ENCODE assay signal across 9 mouse cellular contexts in the genomic region with DNA sequence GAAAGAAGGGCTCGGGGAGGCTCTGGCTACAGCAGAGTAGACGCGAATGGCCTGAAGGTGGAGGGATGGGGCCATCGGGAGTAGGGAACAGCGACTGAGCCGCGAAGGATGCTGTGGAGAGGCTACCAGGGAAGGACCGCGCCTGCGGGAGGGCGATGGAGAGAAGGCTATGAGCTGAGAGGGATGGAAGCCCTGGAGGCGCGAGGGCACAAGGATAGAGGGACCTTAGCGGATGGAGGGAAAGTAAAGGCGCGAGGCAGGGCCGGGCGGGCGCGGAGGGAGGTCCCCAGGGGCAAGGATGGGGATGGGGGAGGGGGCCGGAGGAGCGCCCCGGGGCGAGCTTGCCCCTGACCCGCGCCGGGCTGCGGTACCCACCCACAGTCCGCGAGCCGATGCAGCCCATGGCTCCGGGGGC. TPM values are rescaled to one million over a fixed set of nuclear protein-coding genes. Genes with fewer than 3 reads are reported as not detected.
DNase-seq lines count a peak whose midpoint lies in the region; TF ChIP-seq lines count a peak whose summit lies in the region.
"Had no signal": no experiment of that assay in that cellular context is flagged by ENCODE, and none has a peak within 500 bp of the region (broad histone marks: within the 10 kb centered on the region; RNA-seq: fewer than 3 reads in every experiment).

No protein-coding gene starts in this region.

- H3K4me2 ChIP-seq in myocyte (ENCODE audit: low read depth), result peak overlapping the region; percentile 99

- DNase-seq in adrenal gland, postnatal 10 days, result peak; percentile 12
- no peak for DNase-seq in adrenal gland, postnatal 4 days (ENCODE audit: low spot score in 2 of 2)
- DNase-seq in ovary, postnatal 36 days (ENCODE audit: low spot score), result peak; percentile 17
- DNase-seq in ovary, postnatal 10 days (ENCODE audit: low spot score), result no peak
- peak; percentile 20 for DNase-seq in forelimb bud, embryonic 11.5 days (ENCODE audit: low read depth, low spot score)
- DNase-seq in layer of hippocampus, adult 9-11 months, result peak; percentile 38
- DNase-seq in thymus, postnatal 14 days, result no peak

- no peaks in the 10 kb centered on the region for H3K79me2 ChIP-seq in myocyte (ENCODE audit: control insufficient read depth, insufficient read depth)

- H3ac ChIP-seq in myocyte (ENCODE audit: control insufficient read depth, insufficient read length), result peak overlapping the region; percentile 46

- no peak for TF ChIP-seq POLR2A in myocyte (IDR thresholded peaks at IDR 0.05; ENCODE audit: insufficient read length, low read depth)

- H3K4me3 ChIP-seq in myocyte, result peak overlapping the region; percentile 41

- no peaks in the 10 kb centered on the region for H3K36me3 ChIP-seq in myocyte (ENCODE audit: control insufficient read depth, insufficient read depth)

- no peaks in the 10 kb centered on the region for H3K27me3 ChIP-seq in myocyte (ENCODE audit: control insufficient read depth, insufficient read depth, insufficient read length)

TF ChIP-seq in myocyte, 11 proteins besides CTCF, POLR2A, EP300 and RAD21:
- TF ChIP-seq USF1 (IDR thresholded peaks at IDR 0.05; ENCODE audit: low read depth) (no peak), E2F4 (IDR thresholded peaks at IDR 0.05; ENCODE audit: insufficient read depth) (no peak), MYOD1 (IDR thresholded peaks at IDR 0.05; ENCODE audit: control insufficient read depth in 1 of 3, insufficient read length in 2 of 3, low read depth in 2 of 3) (no peak), POLR2AphosphoS2 (IDR thresholded peaks at IDR 0.05; ENCODE audit: insufficient read length, low read depth) (no peak)

RNA-seq across cellular contexts. Expression of gene Fam131b, which starts 0.4 kb away (rescaled TPM):
- 1 to 10 TPM in 1 of 2 experiments, under 1 TPM in 1; 0.81 to 1.2 TPM for total RNA-seq in adrenal gland, postnatal 10 days (2021)
- total RNA-seq in adrenal gland, postnatal 4 days (2021), result 1 to 10 TPM; 1.3 to 1.5 TPM
- 4.2 TPM for polyA plus RNA-seq in myocyte (2012; fragmentation: generic; extraction: Trizol)
- total RNA-seq: neutrophil, adult 5-6 weeks had no signal

RNA-seq across cellular contexts. Expression of gene Zyx, which starts 25.4 kb away (rescaled TPM):
- total RNA-seq in adrenal gland, postnatal 10 days (2021), result 100 to 1,000 TPM in 1 of 2 experiments, 10 to 100 TPM in 1; 73.1 to 112 TPM
- 100 to 1,000 TPM; 106 to 111 TPM for total RNA-seq in adrenal gland, postnatal 4 days (2021)
- 467 TPM for polyA plus RNA-seq in myocyte (2012; fragmentation: generic; extraction: Trizol)

RNA-seq across cellular contexts. Expression of gene Clcn1, which starts 37.6 kb away (rescaled TPM):
- total RNA-seq in adrenal gland, postnatal 10 days (2021), result 1 to 10 TPM in 1 of 2 experiments, under 1 TPM in 1; 0.81 to 5.7 TPM
- total RNA-seq in adrenal gland, postnatal 4 days (2021), result 1 to 10 TPM; 1.5 to 2.6 TPM
- polyA plus RNA-seq in myocyte (2012; fragmentation: generic; extraction: Trizol), result 0.90 TPM

RNA-seq across cellular contexts. Expression of gene Epha1, which starts 49.0 kb away (rescaled TPM):
- 1 to 10 TPM; 2.8 to 8.6 TPM for total RNA-seq in adrenal gland, postnatal 10 days (2021)
- total RNA-seq in adrenal gland, postnatal 4 days (2021), result 1 to 10 TPM; 3.2 to 4.9 TPM
- 6.3 TPM for polyA plus RNA-seq in myocyte (2012; fragmentation: generic; extraction: Trizol)

RNA-seq across cellular contexts. Expression of gene Casp2, which starts 59.3 kb away (rescaled TPM):
- total RNA-seq in adrenal gland, postnatal 10 days (2021), result 10 to 100 TPM; 20.9 to 33.4 TPM
- 10 to 100 TPM; 52.4 to 61.4 TPM for total RNA-seq in adrenal gland, postnatal 4 days (2021)
- polyA plus RNA-seq in myocyte (2012; fragmentation: generic; extraction: Trizol), result 6.7 TPM

Comparison
In these comparisons a context has a peak if more than half of its experiments do, and no peak if none do; other contexts are left out.
1. DNase-seq: peak in adrenal gland, postnatal 10 days (single experiment), ovary, postnatal 36 days (single experiment), forelimb bud, embryonic 11.5 days (single experiment) and layer of hippocampus, adult 9-11 months (single experiment); none in adrenal gland, postnatal 4 days (0 of 2), ovary, postnatal 10 days (single experiment) and thymus, postnatal 14 days (single experiment).